Mouse (Mus musculus): ENCODE data around the gene Cep152.

DNA sequence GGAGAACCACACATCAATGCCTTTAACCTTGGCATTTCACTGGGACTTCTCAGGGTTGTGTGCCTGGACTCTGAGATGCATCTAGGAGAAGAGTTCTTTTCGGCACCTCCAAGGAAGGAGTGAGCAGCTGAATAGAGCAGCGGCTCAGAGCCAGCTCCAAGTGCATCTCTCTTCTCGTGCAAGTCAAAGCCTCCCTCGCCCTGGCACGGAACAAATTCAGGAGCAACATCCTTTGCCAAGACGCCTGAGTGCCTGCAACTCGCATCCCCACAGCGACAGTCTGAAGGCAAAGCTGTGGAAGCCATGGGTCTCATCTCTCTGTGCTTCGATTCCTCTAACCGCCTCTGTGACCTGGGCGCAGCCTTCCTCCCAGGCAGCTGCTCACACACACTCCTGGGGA is 61.0 kb downstream of the Cep152 start:
- TF ChIP-seq CTCF (IDR thresholded peaks at IDR 0.05) (no peak), POLR2A (IDR thresholded peaks at IDR 0.05; ENCODE audit: insufficient read depth, low read depth, low read length) (no peak), EP300 (IDR thresholded peaks at IDR 0.05; ENCODE audit: insufficient read depth, low read depth, low read length) (no peak)
